In genomic region chr1:46894281-46894842, GRCm38 (mm10) we compare ENCODE assay signal across 12 mouse cellular contexts. TPM values are rescaled to one million over a fixed set of nuclear protein-coding genes. Genes with fewer than 3 reads are reported as not detected.
DNase-seq lines count a peak whose midpoint lies in the region; ATAC-seq and TF ChIP-seq lines count a peak whose summit lies in the region.
"Had no signal": no experiment of that assay in that cellular context is flagged by ENCODE, and none has a peak within 500 bp of the region (broad histone marks: within the 10 kb centered on the region; RNA-seq: fewer than 3 reads in every experiment).

No protein-coding gene starts in this region.

- H3K4me3 ChIP-seq in kidney, embryonic 16.5 days (ENCODE audit: low read length): no peak overlapping the region
- no peak overlapping the region for H3K4me3 ChIP-seq in kidney, embryonic 15.5 days (replicated peaks)
- H3K4me3 ChIP-seq in MEL (ENCODE audit: control insufficient read depth in 1 of 2, insufficient read depth in 1 of 2, low read depth in 2 of 2, low read length in 2 of 2): no peak overlapping the region
- no peak overlapping the region for H3K4me3 ChIP-seq in limb, embryonic 12.5 days (replicated peaks)
- no peak overlapping the region for H3K4me3 ChIP-seq in midbrain, embryonic 10.5 days
- H3K4me3 ChIP-seq: liver, embryonic 13.5 days; neural tube, embryonic 12.5 days had no signal

- no peak overlapping the region for H3K27ac ChIP-seq in kidney, embryonic 16.5 days (ENCODE audit: low read length)
- H3K27ac ChIP-seq in kidney, embryonic 15.5 days: no peak overlapping the region
- H3K27ac ChIP-seq in MEL (ENCODE audit: control insufficient read depth, low read depth, low read length): no peak overlapping the region
- H3K27ac ChIP-seq in limb, embryonic 12.5 days: peak overlapping the region; percentile 13
- no peak overlapping the region for H3K27ac ChIP-seq in midbrain, embryonic 10.5 days (replicated peaks)
- H3K27ac ChIP-seq: liver, embryonic 13.5 days; neural tube, embryonic 12.5 days had no signal

- no peak for TF ChIP-seq CTCF in MEL (IDR thresholded peaks at IDR 0.05 in 2 of 3, conservative IDR thresholded peaks at IDR 0.05 in 1 of 3; ENCODE audit: control insufficient read depth in 1 of 3, insufficient read depth in 1 of 3, low read depth in 2 of 3, low read length in 3 of 3, poor library complexity in 1 of 3, severe bottlenecking in 1 of 3)

- H3K36me3 ChIP-seq in kidney, embryonic 16.5 days (ENCODE audit: insufficient read depth, low read length): no peaks in the 10 kb centered on the region
- no peaks in the 10 kb centered on the region for H3K36me3 ChIP-seq in kidney, embryonic 15.5 days
- H3K36me3 ChIP-seq in MEL (ENCODE audit: control insufficient read depth in 1 of 2, insufficient read depth in 2 of 2, low read length in 2 of 2): no peaks in the 10 kb centered on the region
- H3K36me3 ChIP-seq in limb, embryonic 12.5 days: no peaks in the 10 kb centered on the region
- no peaks in the 10 kb centered on the region for H3K36me3 ChIP-seq in midbrain, embryonic 10.5 days
- H3K36me3 ChIP-seq: liver, embryonic 13.5 days; neural tube, embryonic 12.5 days had no signal

- no peak for TF ChIP-seq EP300 in MEL (IDR thresholded peaks at IDR 0.05; ENCODE audit: low read depth in 1 of 2, low read length in 2 of 2)

- WGBS in kidney, embryonic 16.5 days: 15% methylated on average over 7 of the region's 7 CpGs
- WGBS in kidney, embryonic 15.5 days: 13% methylated on average over 7 of the region's 7 CpGs
- 11% methylated on average over 7 of the region's 7 CpGs for WGBS in limb, embryonic 12.5 days
- WGBS in midbrain, embryonic 10.5 days: 29% methylated on average over 7 of the region's 7 CpGs

- DNase-seq in MEL (ENCODE audit: low read depth, low spot score): peak; percentile 21
- peak; percentile 69 for DNase-seq in thymus, postnatal 0 days (ENCODE audit: low spot score)
- no peak for DNase-seq in frontal cortex, postnatal 14 days (ENCODE audit: low spot score in 2 of 2)
- no peak for DNase-seq in midbrain, embryonic 10.5 days (ENCODE audit: low spot score)
- DNase-seq: cerebellum, adult 2 months; liver, embryonic 13.5 days had no signal

- no peaks in the 10 kb centered on the region for H3K79me2 ChIP-seq in MEL (ENCODE audit: control insufficient read depth, insufficient read depth, low read length, poor library complexity)

- no peak for TF ChIP-seq RAD21 in MEL (IDR thresholded peaks at IDR 0.05; ENCODE audit: low read depth, low read length)

- peaks cover 7% of the 10 kb centered on the region; the same call in 1 of the 2 replicates for H3K4me1 ChIP-seq in kidney, embryonic 16.5 days (ENCODE audit: insufficient read depth, low read length)
- H3K4me1 ChIP-seq in kidney, embryonic 15.5 days: peaks cover 6% of the 10 kb centered on the region; the same call in 1 of the 2 replicates
- H3K4me1 ChIP-seq in MEL (ENCODE audit: control insufficient read depth in 1 of 2, insufficient read depth in 2 of 2, low read length in 2 of 2): no peaks in the 10 kb centered on the region
- peaks cover 10% of the 10 kb centered on the region; the same call in 1 of the 2 replicates for H3K4me1 ChIP-seq in limb, embryonic 12.5 days (replicated peaks)
- H3K4me1 ChIP-seq in midbrain, embryonic 10.5 days: 0 out of 2 replicates have a peak, but pooled peaks cover 3% of the 10 kb centered on the region
- H3K4me1 ChIP-seq: liver, embryonic 13.5 days; neural tube, embryonic 12.5 days had no signal

- ATAC-seq in kidney, embryonic 16.5 days (ENCODE audit: low FRiP score, low TSS enrichment): 0 out of 2 replicates have a peak, but pooled peaks have one; percentile 23
- ATAC-seq in kidney, embryonic 15.5 days (replicated peaks; ENCODE audit: low FRiP score): no peak
- no peak for ATAC-seq in limb, embryonic 12.5 days (ENCODE audit: insufficient number of reproducible peaks, insufficient read depth, low FRiP score, low TSS enrichment, low read depth)
- ATAC-seq in erythroblast, adult 5-6 weeks (replicated peaks; ENCODE audit: low FRiP score, poor library complexity, severe bottlenecking): no peak
- ATAC-seq: intestine, embryonic 16.5 days had no signal

- no peak for TF ChIP-seq POLR2A in MEL (IDR thresholded peaks at IDR 0.05; ENCODE audit: control insufficient read depth in 1 of 2, insufficient read depth in 1 of 2, low read depth in 1 of 2, low read length in 2 of 2, poor library complexity in 1 of 2)

- H3K9me3 ChIP-seq in kidney, embryonic 16.5 days (ENCODE audit: low read length): no peaks in the 10 kb centered on the region
- no peaks in the 10 kb centered on the region for H3K9me3 ChIP-seq in kidney, embryonic 15.5 days (replicated peaks)
- H3K9me3 ChIP-seq in MEL (replicated peaks; ENCODE audit: insufficient read depth, low read length): no peaks in the 10 kb centered on the region
- no peaks in the 10 kb centered on the region for H3K9me3 ChIP-seq in limb, embryonic 12.5 days
- H3K9me3 ChIP-seq in midbrain, embryonic 10.5 days (replicated peaks): no peaks in the 10 kb centered on the region
- H3K9me3 ChIP-seq: liver, embryonic 13.5 days; neural tube, embryonic 12.5 days had no signal

- H3K4me2 ChIP-seq in kidney, embryonic 16.5 days (replicated peaks; ENCODE audit: low read depth, low read length): no peak overlapping the region; the same call in 1 of the 2 replicates
- H3K4me2 ChIP-seq in kidney, embryonic 15.5 days: no peak overlapping the region
- H3K4me2 ChIP-seq in limb, embryonic 12.5 days: no peak overlapping the region
- H3K4me2 ChIP-seq: liver, embryonic 13.5 days; neural tube, embryonic 12.5 days had no signal

- no peak overlapping the region for H3K9ac ChIP-seq in kidney, embryonic 16.5 days (replicated peaks; ENCODE audit: low read length)
- H3K9ac ChIP-seq in kidney, embryonic 15.5 days: no peak overlapping the region
- H3K9ac ChIP-seq in MEL (ENCODE audit: control insufficient read depth, low read depth, low read length, poor library complexity, severe bottlenecking): no peak overlapping the region
- H3K9ac ChIP-seq in limb, embryonic 12.5 days (replicated peaks): no peak overlapping the region
- H3K9ac ChIP-seq: liver, embryonic 13.5 days; neural tube, embryonic 12.5 days had no signal

- no peaks in the 10 kb centered on the region for H3K27me3 ChIP-seq in kidney, embryonic 16.5 days (ENCODE audit: insufficient read depth, low read length)
- no peaks in the 10 kb centered on the region for H3K27me3 ChIP-seq in kidney, embryonic 15.5 days
- H3K27me3 ChIP-seq in MEL (ENCODE audit: control insufficient read depth in 1 of 2, insufficient read depth in 2 of 2, low read length in 2 of 2): no peaks in the 10 kb centered on the region; a peak in 1 of 4 replicates
- no peaks in the 10 kb centered on the region for H3K27me3 ChIP-seq in limb, embryonic 12.5 days
- no peaks in the 10 kb centered on the region for H3K27me3 ChIP-seq in midbrain, embryonic 10.5 days (ENCODE audit: low read depth, poor library complexity, severe bottlenecking)
- H3K27me3 ChIP-seq: liver, embryonic 13.5 days; neural tube, embryonic 12.5 days had no signal

TF ChIP-seq in MEL, 35 proteins besides CTCF, POLR2A, EP300 and RAD21:
- TF ChIP-seq USF2 (IDR thresholded peaks at IDR 0.05; ENCODE audit: borderline replicate concordance in 1 of 2, insufficient read depth in 1 of 2, low read depth in 1 of 2, low read length in 2 of 2): no peak
- no peak for TF ChIP-seq ETS1 (IDR thresholded peaks at IDR 0.05; ENCODE audit: low read depth, low read length)
- no peak for TF ChIP-seq ZKSCAN1 (IDR thresholded peaks at IDR 0.05; ENCODE audit: low read depth, low read length)
- TF ChIP-seq CHD2 (IDR thresholded peaks at IDR 0.05; ENCODE audit: low read length): no peak
- TF ChIP-seq POLR2AphosphoS2 (IDR thresholded peaks at IDR 0.05; ENCODE audit: low read length): no peak
- TF ChIP-seq ZNF384 (IDR thresholded peaks at IDR 0.05; ENCODE audit: low read depth, low read length): no peak
- no peak for TF ChIP-seq CHD1 (IDR thresholded peaks at IDR 0.05; ENCODE audit: low read depth, low read length)
- TF ChIP-seq MYC (IDR thresholded peaks at IDR 0.05; ENCODE audit: low read depth, low read length): no peak
- no peak for TF ChIP-seq TCF12 (IDR thresholded peaks at IDR 0.05; ENCODE audit: low read depth, low read length)
- TF ChIP-seq NELFE (IDR thresholded peaks at IDR 0.05; ENCODE audit: low read depth, low read length): no peak
- no peak for TF ChIP-seq UBTF (IDR thresholded peaks at IDR 0.05; ENCODE audit: borderline replicate concordance, insufficient read depth, low read depth, low read length)
- no peak for TF ChIP-seq HCFC1 (IDR thresholded peaks at IDR 0.05; ENCODE audit: low read depth, low read length)
- no peak for TF ChIP-seq MAFK (IDR thresholded peaks at IDR 0.05; ENCODE audit: borderline replicate concordance, low read depth, low read length)
- TF ChIP-seq RCOR1 (IDR thresholded peaks at IDR 0.05; ENCODE audit: low read depth, low read length): no peak
- no peak for TF ChIP-seq E2F4 (IDR thresholded peaks at IDR 0.05; ENCODE audit: borderline replicate concordance, low read depth, low read length)
- no peak for TF ChIP-seq SMC3 (IDR thresholded peaks at IDR 0.05; ENCODE audit: low read depth, low read length)

RNA-seq across cellular contexts. Expression of gene Slc39a10, which starts 1.7 kb away (rescaled TPM):
- 39.6 and 42.8 TPM in 2 replicates for polyA plus RNA-seq in kidney, embryonic 16.5 days (2015; fragmentation: Nextera tagmentation; extraction: Ambion mirVana)
- 41.9 and 45.1 TPM in 2 replicates for polyA plus RNA-seq in kidney, embryonic 15.5 days (2015; fragmentation: Nextera tagmentation; extraction: Ambion mirVana)
- 14.9 and 15.2 TPM in 2 replicates for total RNA-seq in MEL (2012; rRNA removed)
- 10 to 100 TPM in 1 of 2 experiments, not detected in 1; 17.7 TPM for polyA plus RNA-seq in MEL (2012; ENCODE audit: insufficient read depth in 1 of 2, insufficient read length in 2 of 2, low read depth in 1 of 2, low replicate concordance in 2 of 2, missing spikeins in 1 of 2)
- polyA plus RNA-seq in limb, embryonic 12.5 days (2016; fragmentation: Nextera tagmentation; extraction: Ambion mirVana): 58.5 and 59.6 TPM in 2 replicates
- 16.1 and 16.9 TPM in 2 replicates for polyA plus RNA-seq in thymus, postnatal 0 days (2015; fragmentation: Nextera tagmentation; extraction: Ambion mirVana)
- 1.9 and 2.5 TPM in 2 replicates for total RNA-seq in erythroblast, adult 5-6 weeks (2015; ENCODE audit: low replicate concordance)
- total RNA-seq in erythroblast, adult 5-6 weeks (2017; ENCODE audit: low replicate concordance): 2.4 and 2.6 TPM in 2 replicates
- polyA plus RNA-seq in midbrain, embryonic 10.5 days (2016; fragmentation: Nextera tagmentation; extraction: Ambion mirVana): 61.7 and 66.0 TPM in 2 replicates

Comparison
In these comparisons a context has a peak if more than half of its experiments do, and no peak if none do; other contexts are left out.
1. DNase-seq: peak in MEL (single experiment) and thymus, postnatal 0 days (single experiment); none in frontal cortex, postnatal 14 days (0 of 2) and midbrain, embryonic 10.5 days (single experiment).